Mouse (Mus musculus) cerebellum, adult 2 months (tissue): ENCODE results near the gene Garem2. TPM values are rescaled to one million over a fixed set of nuclear protein-coding genes. Genes with fewer than 3 reads are reported as not detected.

Experiments
- DNase-seq, 2 experiments: peaks; one replicate each; pipeline ENCODE4 v3.0.0; 2021
- H3K27ac ChIP-seq: fragments of 200-500 bp; 2 replicates; pipeline ENCODE4 v1.5.1; 2012; ENCODE audit warnings: low read length, control low read depth, inconsistent platforms; ENCODE audit not compliant: insufficient read depth
- H3K27me3 ChIP-seq: fragments of 200-500 bp; 2 replicates; pipeline ENCODE4 v1.6.1; 2012; ENCODE audit warnings: inconsistent platforms, mild to moderate bottlenecking, low read length, moderate library complexity; ENCODE audit not compliant: control insufficient read depth, insufficient read depth
- H3K4me1 ChIP-seq: fragments of 200-500 bp; 2 replicates; pipeline ENCODE4 v1.6.1; 2011; ENCODE audit warnings: low read length; ENCODE audit not compliant: control insufficient read depth, insufficient read depth
- H3K4me3 ChIP-seq: fragments of 200-500 bp; replicated peaks from 2 replicates; pipeline ENCODE3; 2011; ENCODE audit warnings: mild to moderate bottlenecking, low read depth, low read length, control low read depth; ENCODE audit not compliant: insufficient read depth
- CTCF ChIP-seq: fragments of 200-500 bp; IDR thresholded peaks from 2 replicates; pipeline ENCODE4 v1.5.1; 2011; ENCODE audit warnings: low read depth, mild to moderate bottlenecking, control low read depth, low read length, moderate library complexity, borderline replicate concordance; ENCODE audit not compliant: insufficient read depth
- POLR2A ChIP-seq: fragments of 200-500 bp; IDR thresholded peaks from 2 replicates; pipeline ENCODE4 v1.6.1; 2011; ENCODE audit warnings: low read length, control low read depth, borderline replicate concordance; ENCODE audit not compliant: insufficient read depth
- WGBS: fragments of 180-500 bp; shearing (Covaris S2); methylation state at CpG from one replicate; pipeline ENCODE4 v1.1.7; 2018; 5-methylcytosine and 5-hydroxymethylcytosine counted together
- polyA plus RNA-seq: library from polyadenylated mRNA; depleted of rRNA; stranded (reverse); fragments of >200 nt; gene quantifications from 2 replicates; pipeline ENCODE4 v1.2.3, GENCODE M21; 2012

Gene Garem2
- polyA plus RNA-seq, 1 experiment, result 25.6 TPM

DNA sequence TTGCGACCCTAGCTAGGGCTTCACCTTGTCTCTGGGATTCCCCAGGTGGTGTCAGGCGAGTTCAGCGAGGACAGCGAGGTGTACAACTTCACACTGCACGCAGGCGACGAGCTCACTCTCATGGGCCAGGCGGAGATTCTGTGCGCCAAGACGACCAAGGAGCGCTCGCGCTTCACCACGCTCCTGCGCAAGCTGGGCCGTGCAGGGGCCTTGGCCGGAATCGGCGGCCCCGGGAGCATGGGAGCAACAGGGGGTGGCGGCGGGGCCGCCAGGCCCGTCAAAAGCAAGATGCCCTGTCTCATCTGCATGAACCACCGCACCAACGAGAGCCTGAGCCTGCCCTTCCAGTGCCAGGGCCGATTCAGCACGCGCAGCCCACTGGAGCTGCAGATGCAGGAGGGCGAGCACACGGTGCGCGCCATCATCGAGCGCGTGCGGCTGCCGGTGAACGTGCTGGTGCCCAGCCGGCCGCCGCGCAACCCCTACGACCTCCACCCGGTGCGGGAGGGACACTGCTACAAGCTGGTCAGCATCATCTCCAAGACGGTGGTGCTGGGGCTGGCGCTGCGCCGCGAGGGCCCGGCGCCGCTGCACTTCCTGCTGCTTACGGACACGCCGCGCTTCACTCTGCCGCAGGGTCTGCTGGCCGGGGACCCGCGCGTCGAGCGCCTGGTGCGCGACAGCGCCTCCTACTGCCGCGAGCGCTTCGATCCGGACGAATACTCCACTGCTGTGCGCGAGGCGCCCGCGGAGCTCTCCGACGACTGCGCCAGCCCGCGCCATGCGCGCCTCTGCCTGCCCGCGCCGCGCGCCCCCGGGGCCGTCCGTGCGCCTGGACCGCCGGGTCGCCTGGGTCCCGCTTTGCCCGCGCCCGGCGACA, 9.2 kb downstream of the Garem2 start:
- peak; percentile 47 to 49 for DNase-seq
- 2% methylated on average over 103 of the region's 103 CpGs for WGBS
- peak overlapping the region; percentile 41 for H3K4me3 ChIP-seq
- H3K27ac ChIP-seq, result no peak overlapping the region
- TF ChIP-seq CTCF (peak; percentile 39; the same call in 1 of the 2 replicates), POLR2A (no peak)
- no peaks in the 10 kb centered on the region for H3K27me3 ChIP-seq
- peaks cover 2% of the 10 kb centered on the region; the same call in 1 of the 2 replicates for H3K4me1 ChIP-seq

DNA sequence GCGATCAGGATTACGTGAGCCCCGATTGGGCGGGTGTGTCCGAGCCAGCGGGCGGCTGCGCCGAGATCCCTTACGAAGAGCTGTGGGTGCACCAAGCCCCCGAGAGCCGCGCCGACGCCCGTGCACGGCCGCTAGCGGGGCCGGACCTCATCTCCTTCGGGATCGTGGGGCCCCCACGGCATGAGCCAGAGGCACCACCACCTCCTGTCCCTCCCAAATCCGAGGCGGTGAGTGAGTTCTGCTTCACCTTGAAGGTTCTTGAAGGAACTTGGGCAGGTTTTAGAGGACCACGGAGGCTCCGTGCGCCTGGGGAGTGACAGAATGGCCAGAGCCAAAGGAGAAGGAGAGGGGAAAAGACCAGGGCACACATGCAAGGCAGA, 9.8 kb downstream of the Garem2 start:
- TF ChIP-seq POLR2A (no peak), CTCF (no peak)
- no peak for DNase-seq
- no peaks in the 10 kb centered on the region for H3K27me3 ChIP-seq
- H3K4me1 ChIP-seq, result peaks cover 4% of the 10 kb centered on the region; the same call in 1 of the 2 replicates
- WGBS, result 4% methylated on average over 28 of the region's 28 CpGs
- peak overlapping the region; percentile 6 for H3K4me3 ChIP-seq
- H3K27ac ChIP-seq, result no peak overlapping the region

DNA sequence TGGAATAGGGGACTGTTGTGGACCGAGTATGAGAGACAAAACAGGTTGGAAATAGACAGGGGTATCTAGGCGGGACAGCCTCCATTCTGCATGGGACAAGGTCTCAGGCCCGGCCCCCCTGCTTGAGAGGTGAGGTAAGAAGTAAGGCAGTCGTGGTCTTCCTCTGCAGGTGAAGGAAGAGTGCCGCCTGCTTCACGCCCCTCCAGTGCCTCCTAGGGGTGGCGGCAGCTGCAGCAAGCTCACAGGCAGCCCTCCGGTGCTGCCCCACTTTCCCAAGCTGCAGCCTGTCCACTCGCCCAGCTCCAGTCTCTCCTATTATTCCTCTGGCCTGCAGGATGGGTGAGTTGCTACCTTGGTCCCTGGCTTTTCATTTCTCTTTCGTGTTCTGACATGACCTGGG, 10.8 kb downstream of the Garem2 start:
- H3K4me3 ChIP-seq, result no peak overlapping the region
- H3K27me3 ChIP-seq, result no peaks in the 10 kb centered on the region
- TF ChIP-seq CTCF, result no peak
- TF ChIP-seq POLR2A, result no peak
- peaks cover 4% of the 10 kb centered on the region; the same call in 1 of the 2 replicates for H3K4me1 ChIP-seq
- H3K27ac ChIP-seq, result no peak overlapping the region
- DNase-seq, result no peak
- 64% methylated on average over 10 of the region's 10 CpGs for WGBS

DNA sequence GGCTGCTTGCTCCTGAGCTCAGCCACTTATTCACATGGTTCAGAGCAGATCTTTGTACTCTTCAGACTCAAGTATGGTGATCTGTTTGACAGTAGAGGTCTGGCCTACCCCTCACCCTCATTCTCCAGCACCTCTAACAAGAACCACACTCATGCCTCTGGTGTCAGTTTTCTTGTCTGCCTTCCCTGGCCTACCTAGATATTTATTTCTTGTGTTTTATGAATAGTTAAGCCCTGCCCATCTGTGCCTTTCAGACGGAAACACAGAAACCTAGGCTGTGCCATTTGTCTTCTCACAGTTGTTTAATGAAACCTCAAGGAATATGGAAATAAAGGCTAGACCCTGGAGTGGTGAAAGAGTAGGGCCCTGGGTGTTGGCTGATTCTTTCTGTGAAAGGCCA, 13.1 kb downstream of the Garem2 start:
- no peak for DNase-seq
- Histone ChIP-seq H3K27me3 (no peaks in the 10 kb centered on the region), H3K27ac (no peak overlapping the region), H3K4me1 (peaks cover 4% of the 10 kb centered on the region; the same call in 1 of the 2 replicates), H3K4me3 (no peak overlapping the region)
- TF ChIP-seq POLR2A (no peak), CTCF (no peak)
- 85% methylated on average over 1 of the region's 1 CpGs for WGBS

DNA sequence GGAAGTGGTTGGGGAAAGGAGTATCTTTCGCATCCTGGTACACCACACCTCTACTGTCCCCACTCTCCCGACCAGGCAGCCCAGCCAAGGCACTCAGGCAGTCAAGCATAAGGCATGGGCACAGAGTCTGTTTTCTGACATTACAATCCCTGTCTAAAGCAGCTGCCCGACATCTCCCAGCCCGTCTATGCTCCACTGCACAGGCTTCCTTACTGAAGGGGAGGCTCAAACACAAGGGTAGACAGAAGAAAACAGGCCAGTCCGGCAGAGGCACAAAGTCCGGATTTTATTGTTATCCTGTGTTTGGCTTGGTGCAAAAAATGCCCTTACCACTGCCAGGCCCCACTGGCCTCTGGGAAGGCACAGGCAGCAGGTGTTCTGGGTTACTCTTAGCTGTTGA, 14.2 kb downstream of the Garem2 start:
- Histone ChIP-seq H3K27ac (no peak overlapping the region), H3K27me3 (no peaks in the 10 kb centered on the region), H3K4me1 (peaks cover 4% of the 10 kb centered on the region; the same call in 1 of the 2 replicates), H3K4me3 (no peak overlapping the region)
- TF ChIP-seq POLR2A (no peak), CTCF (no peak)
- DNase-seq, result no peak
- WGBS, result 58% methylated on average over 6 of the region's 6 CpGs

DNA sequence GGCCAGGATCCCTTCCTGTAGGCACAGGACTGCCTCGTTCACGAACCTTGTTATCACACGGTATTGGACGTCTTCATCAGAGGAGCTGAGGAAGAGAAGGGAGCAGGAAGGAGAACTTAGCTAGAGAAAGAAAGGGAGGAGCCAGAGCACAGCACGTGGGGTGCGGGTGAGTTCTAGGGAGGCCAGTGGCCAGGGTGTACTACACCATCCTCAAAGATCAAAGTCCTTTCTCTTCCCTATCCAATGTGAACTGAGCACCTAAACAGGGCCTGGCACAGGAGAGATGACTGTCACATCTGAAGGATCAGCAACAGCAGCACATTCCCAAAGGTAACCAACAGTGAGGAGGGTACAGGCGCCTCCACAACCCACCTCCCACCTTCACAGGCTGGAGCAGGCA, 15.1 kb downstream of the Garem2 start:
- no peak for DNase-seq
- peaks cover 4% of the 10 kb centered on the region; the same call in 1 of the 2 replicates for H3K4me1 ChIP-seq
- 77% methylated on average over 7 of the region's 7 CpGs for WGBS
- TF ChIP-seq CTCF (no peak), POLR2A (no peak)
- no peak overlapping the region for H3K27ac ChIP-seq
- no peak overlapping the region for H3K4me3 ChIP-seq
- no peaks in the 10 kb centered on the region for H3K27me3 ChIP-seq

DNA sequence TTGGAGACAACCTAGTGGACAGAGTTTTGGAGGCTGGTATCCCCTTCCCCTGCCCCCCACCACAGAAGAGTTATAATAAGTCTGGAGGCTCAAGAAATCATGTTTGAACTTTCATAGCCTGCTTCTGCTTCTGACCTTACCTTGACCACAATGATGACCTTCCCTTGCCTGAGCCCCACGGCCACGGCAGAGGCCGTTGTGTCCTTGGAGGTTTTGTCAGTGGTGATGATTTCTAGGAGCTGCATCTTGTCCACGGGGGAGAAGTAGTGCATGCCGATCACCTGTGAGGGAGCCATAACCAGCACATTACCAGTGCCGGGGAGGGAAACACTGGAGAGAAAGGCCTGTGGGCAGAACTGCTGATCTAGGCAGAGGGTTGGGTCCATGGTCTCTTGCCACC, 17.5 kb downstream of the Garem2 start:
- no peak for DNase-seq
- no peak for TF ChIP-seq CTCF
- TF ChIP-seq POLR2A, result no peak
- WGBS, result 87% methylated on average over 6 of the region's 6 CpGs

DNA sequence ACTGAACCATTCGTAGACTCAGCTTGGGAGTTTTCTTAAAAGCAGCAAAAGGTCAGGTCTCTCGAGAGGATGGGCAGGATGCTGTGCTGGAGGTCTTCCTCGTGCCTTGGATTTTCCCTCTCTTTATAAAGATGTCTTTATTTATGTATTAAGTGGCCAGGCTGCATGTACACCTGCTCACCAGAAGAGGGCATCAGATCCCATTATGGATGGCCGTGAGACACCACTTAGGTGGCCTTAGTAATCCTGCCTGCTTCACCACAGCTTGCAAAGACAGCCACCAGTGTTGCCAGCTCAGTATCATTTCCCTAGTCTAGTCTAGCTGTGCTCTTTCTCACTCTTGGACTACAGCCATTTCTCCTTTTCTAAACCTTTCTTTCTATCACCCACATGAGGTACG, 20.6 kb downstream of the Garem2 start:
- no peak overlapping the region for H3K4me3 ChIP-seq
- no peak for DNase-seq
- H3K27ac ChIP-seq, result no peak overlapping the region
- TF ChIP-seq POLR2A (no peak), CTCF (peak; percentile 67; the same call in 1 of the 2 replicates)
- H3K27me3 ChIP-seq, result no peaks in the 10 kb centered on the region
- WGBS, result 37% methylated on average over 5 of the region's 5 CpGs
- H3K4me1 ChIP-seq, result no peaks in the 10 kb centered on the region

More for the DNA sequence above, 17.5 kb downstream of the Garem2 start:
- no peak overlapping the region for H3K27ac ChIP-seq
- H3K4me1 ChIP-seq, result peaks cover 4% of the 10 kb centered on the region; the same call in 1 of the 2 replicates
- H3K27me3 ChIP-seq, result no peaks in the 10 kb centered on the region
- H3K4me3 ChIP-seq, result no peak overlapping the region
